Mouse (Mus musculus) kidney, embryonic 15.5 days (tissue): ENCODE results near the gene Acads. TPM values are rescaled to one million over a fixed set of nuclear protein-coding genes. Genes with fewer than 3 reads are reported as not detected.

Experiments used
- ATAC-seq: fragments of 200-750 bp; cut with Nextera tagmentation; replicated peaks from 2 replicates; pipeline ENCODE4 v1.8.0; 2017; ENCODE audit warnings: moderate TSS enrichment; ENCODE audit not compliant: low FRiP score
- H3K27ac ChIP-seq: fragments of 300-500 bp; sonication (generic); 2 replicates; pipeline ENCODE4 v1.5.1; 2015; ENCODE audit warnings: mild to moderate bottlenecking, inconsistent platforms
- H3K27me3 ChIP-seq: fragments of 300-500 bp; sonication (generic); 2 replicates; pipeline ENCODE4 v1.6.1; 2015; ENCODE audit warnings: inconsistent platforms
- H3K36me3 ChIP-seq: fragments of 300-500 bp; sonication (generic); 2 replicates; pipeline ENCODE4 v1.6.1; 2015; ENCODE audit warnings: inconsistent platforms
- H3K4me1 ChIP-seq: fragments of 300-500 bp; sonication (generic); 2 replicates; pipeline ENCODE4 v1.6.1; 2015; ENCODE audit warnings: inconsistent platforms
- H3K4me2 ChIP-seq: fragments of 300-500 bp; sonication (generic); 2 replicates; pipeline ENCODE4 v1.6.1; 2015; ENCODE audit warnings: moderate library complexity, mild to moderate bottlenecking, inconsistent platforms
- H3K4me3 ChIP-seq: fragments of 300-500 bp; sonication (generic); replicated peaks from 2 replicates; pipeline ENCODE4 v1.5.1; 2015; ENCODE audit warnings: mild to moderate bottlenecking, inconsistent platforms
- H3K9ac ChIP-seq: fragments of 300-500 bp; sonication (generic); 2 replicates; pipeline ENCODE4 v1.6.1; 2015; ENCODE audit warnings: mild to moderate bottlenecking, inconsistent platforms
- H3K9me3 ChIP-seq: fragments of 300-500 bp; sonication (generic); replicated peaks from 2 replicates; pipeline ENCODE4 v1.6.1; 2016; ENCODE audit warnings: inconsistent platforms
- WGBS: fragments of 180-500 bp; shearing (Covaris S2); methylation state at CpG from one replicate; pipeline ENCODE4 v1.1.7; 2015; ENCODE audit warnings: mixed read lengths; 5-methylcytosine and 5-hydroxymethylcytosine counted together
- polyA plus RNA-seq: library from polyadenylated mRNA; unstranded; fragments of >200 nt; fragmentation: Nextera tagmentation; extraction: Ambion mirVana; gene quantifications from 2 replicates; pipeline ENCODE4 v1.2.1, GENCODE M21; 2015

Acads gene
- polyA plus RNA-seq, 1 experiment from 2014 or later = 94.7 TPM

- Histone ChIP-seq H3K36me3 (peaks cover 80% of the 10 kb centered on the region), H3K4me2 (no peak overlapping the region), H3K4me1 (peaks cover 79% of the 10 kb centered on the region), H3K27me3 (no peaks in the 10 kb centered on the region), H3K9me3 (no peaks in the 10 kb centered on the region), H3K4me3 (no peak overlapping the region), H3K27ac (0 out of 2 replicates have a peak overlapping the region, but pooled peaks have one; percentile 52), H3K9ac (no peak overlapping the region)
- 90% methylated on average over 8 of the region's 8 CpGs for WGBS
- ATAC-seq = no peak
Measured at GRCm38 (mm10) chr5:115148378-115148777, 29.2 kb upstream of the Acads start.

GRCm38 (mm10) chr5:115147388-115147787, 28.2 kb upstream of the Acads start:
- 71% methylated on average over 3 of the region's 3 CpGs for WGBS
- peaks cover 69% of the 10 kb centered on the region for H3K4me1 ChIP-seq
- no peak overlapping the region for H3K4me3 ChIP-seq
- no peak overlapping the region for H3K27ac ChIP-seq
- H3K36me3 ChIP-seq = peaks cover 83% of the 10 kb centered on the region
- no peak overlapping the region for H3K9ac ChIP-seq
- no peak for ATAC-seq
- H3K4me2 ChIP-seq = no peak overlapping the region
- H3K27me3 ChIP-seq = no peaks in the 10 kb centered on the region
- H3K9me3 ChIP-seq = no peaks in the 10 kb centered on the region

- no peak for ATAC-seq
- H3K27me3 ChIP-seq = no peaks in the 10 kb centered on the region
Measured at GRCm38 (mm10) chr5:115146747-115147130, 27.6 kb upstream of the Acads start.

GRCm38 (mm10) chr5:115145976-115146746, 27.0 kb upstream of the Acads start:
- Histone ChIP-seq H3K4me3 (no peak overlapping the region), H3K27ac (no peak overlapping the region), H3K9ac (no peak overlapping the region), H3K4me1 (peaks cover 57% of the 10 kb centered on the region), H3K4me2 (no peak overlapping the region), H3K27me3 (no peaks in the 10 kb centered on the region), H3K36me3 (peaks cover 83% of the 10 kb centered on the region), H3K9me3 (no peaks in the 10 kb centered on the region)
- 67% methylated on average over 6 of the region's 6 CpGs for WGBS
- no peak for ATAC-seq

More at GRCm38 (mm10) chr5:115146747-115147130, 27.6 kb upstream of the Acads start:
- peaks cover 83% of the 10 kb centered on the region for H3K36me3 ChIP-seq
- H3K9me3 ChIP-seq = no peaks in the 10 kb centered on the region
- no peak overlapping the region for H3K27ac ChIP-seq
- peaks cover 63% of the 10 kb centered on the region for H3K4me1 ChIP-seq
- no peak overlapping the region for H3K4me3 ChIP-seq
- H3K9ac ChIP-seq = no peak overlapping the region
- H3K4me2 ChIP-seq = no peak overlapping the region

GRCm38 (mm10) chr5:115145253-115145968, 26.3 kb upstream of the Acads start:
- Histone ChIP-seq H3K27ac (0 out of 2 replicates have a peak overlapping the region, but pooled peaks have one; percentile 37), H3K4me2 (no peak overlapping the region), H3K4me3 (no peak overlapping the region), H3K9ac (no peak overlapping the region), H3K9me3 (no peaks in the 10 kb centered on the region), H3K27me3 (no peaks in the 10 kb centered on the region), H3K36me3 (peaks cover 77% of the 10 kb centered on the region), H3K4me1 (peaks cover 54% of the 10 kb centered on the region)
- WGBS = 73% methylated on average over 11 of the region's 11 CpGs
- ATAC-seq = no peak

GRCm38 (mm10) chr5:115144471-115144870, 25.3 kb upstream of the Acads start:
- Histone ChIP-seq H3K36me3 (peaks cover 67% of the 10 kb centered on the region), H3K9ac (no peak overlapping the region), H3K4me1 (peaks cover 45% of the 10 kb centered on the region), H3K4me2 (no peak overlapping the region), H3K27me3 (no peaks in the 10 kb centered on the region), H3K9me3 (no peaks in the 10 kb centered on the region), H3K27ac (peak overlapping the region; percentile 37; the same call in 1 of the 2 replicates), H3K4me3 (no peak overlapping the region)
- ATAC-seq = no peak
- WGBS = 73% methylated on average over 6 of the region's 6 CpGs

GRCm38 (mm10) chr5:115143552-115143951, 24.4 kb upstream of the Acads start:
- no peak overlapping the region for H3K4me2 ChIP-seq
- peaks cover 42% of the 10 kb centered on the region for H3K4me1 ChIP-seq
- H3K36me3 ChIP-seq = peaks cover 59% of the 10 kb centered on the region
- H3K9me3 ChIP-seq = no peaks in the 10 kb centered on the region
- no peak overlapping the region for H3K27ac ChIP-seq
- WGBS = 74% methylated on average over 10 of the region's 10 CpGs
- H3K4me3 ChIP-seq = no peak overlapping the region
- H3K9ac ChIP-seq = no peak overlapping the region
- H3K27me3 ChIP-seq = no peaks in the 10 kb centered on the region
- no peak for ATAC-seq

GRCm38 (mm10) chr5:115142166-115142697, 23.1 kb upstream of the Acads start:
- no peak for ATAC-seq
- Histone ChIP-seq H3K4me1 (peaks cover 36% of the 10 kb centered on the region), H3K27ac (no peak overlapping the region), H3K9ac (no peak overlapping the region), H3K27me3 (no peaks in the 10 kb centered on the region), H3K4me3 (no peak overlapping the region), H3K9me3 (no peaks in the 10 kb centered on the region), H3K36me3 (peaks cover 46% of the 10 kb centered on the region), H3K4me2 (no peak overlapping the region)
- WGBS = 94% methylated on average over 9 of the region's 9 CpGs

GRCm38 (mm10) chr5:115140726-115141125, 21.6 kb upstream of the Acads start:
- H3K9me3 ChIP-seq = no peaks in the 10 kb centered on the region
- no peak overlapping the region for H3K4me3 ChIP-seq
- no peak overlapping the region for H3K4me2 ChIP-seq
- peaks cover 26% of the 10 kb centered on the region for H3K4me1 ChIP-seq
- H3K36me3 ChIP-seq = peaks cover 31% of the 10 kb centered on the region
- WGBS = 50% methylated on average over 3 of the region's 3 CpGs
- no peaks in the 10 kb centered on the region for H3K27me3 ChIP-seq
- no peak for ATAC-seq
- H3K9ac ChIP-seq = no peak overlapping the region
- 0 out of 2 replicates have a peak overlapping the region, but pooled peaks have one; percentile 18 for H3K27ac ChIP-seq

- WGBS = 52% methylated on average over 4 of the region's 4 CpGs
Measured at GRCm38 (mm10) chr5:115139124-115139523, 20.0 kb upstream of the Acads start.

GRCm38 (mm10) chr5:115134234-115135165, 15.4 kb upstream of the Acads start, which contains the start of gene Unc119b:
Gene Unc119b, minus strand, starts transcription at chr5:115134975.
- WGBS = under 1% methylated on average over 53 of the region's 81 CpGs
- ATAC-seq = peak; percentile 92

More at GRCm38 (mm10) chr5:115139124-115139523, 20.0 kb upstream of the Acads start:
- H3K4me3 ChIP-seq = no peak overlapping the region
- H3K4me1 ChIP-seq = peaks cover 12% of the 10 kb centered on the region
- no peaks in the 10 kb centered on the region for H3K27me3 ChIP-seq
- no peak overlapping the region for H3K4me2 ChIP-seq
- peaks cover 15% of the 10 kb centered on the region for H3K36me3 ChIP-seq
- no peaks in the 10 kb centered on the region for H3K9me3 ChIP-seq
- ATAC-seq = no peak
- H3K9ac ChIP-seq = no peak overlapping the region
- H3K27ac ChIP-seq = no peak overlapping the region

More at GRCm38 (mm10) chr5:115134234-115135165, 15.4 kb upstream of the Acads start, which contains the start of gene Unc119b:
- Histone ChIP-seq H3K4me3 (peak within 1 kb of the TSS; percentile 92), H3K9ac (peak within 1 kb of the TSS; percentile 76), H3K36me3 (peaks cover 12% of the 10 kb centered on the region), H3K9me3 (no peaks in the 10 kb centered on the region), H3K27me3 (no peaks in the 10 kb centered on the region), H3K4me2 (peak within 1 kb of the TSS; percentile 95), H3K27ac (0 out of 2 replicates have a peak within 1 kb of the TSS, but pooled peaks have one; percentile 19), H3K4me1 (peaks cover 18% of the 10 kb centered on the region)
